Mouse (Mus musculus): Measurements from ENCODE around the gene Psmd5. TPM values are rescaled to one million over a fixed set of nuclear protein-coding genes. Genes with fewer than 3 reads are reported as not detected.
"Not testable (repeated sequence)": the region's sequence is repeated elsewhere in the genome, so short reads cannot be mapped to it uniquely, and the experiment has no call there.

The Psmd5 gene
- total RNA-seq, 4 experiments from 2014 or later, result 40.0 to 53.1 (median 45.1) TPM

GRCm38 (mm10) chr2:34827591-34827990, 47.2 kb downstream of the Psmd5 start:
- no peak for DNase-seq (ENCODE audit: low spot score in 2 of 2)

- DNase-seq (ENCODE audit: low spot score in 2 of 2), result no peak
Observed at GRCm38 (mm10) chr2:34826460-34827231, 48.1 kb downstream of the Psmd5 start.

GRCm38 (mm10) chr2:34825827-34826459, 48.8 kb downstream of the Psmd5 start, which contains the start of gene Fbxw2:
Gene Fbxw2 (minus strand): TSS chr2:34826311.
- peak; percentile 86 to 89 for DNase-seq (ENCODE audit: low spot score in 2 of 2)

- no peak for DNase-seq (ENCODE audit: low spot score in 2 of 2)
Observed at GRCm38 (mm10) chr2:34818492-34818891, 56.3 kb downstream of the Psmd5 start.

- DNase-seq (ENCODE audit: low spot score in 2 of 2), result not testable (repeated sequence)
Observed at GRCm38 (mm10) chr2:34815893-34816292, 58.9 kb downstream of the Psmd5 start.

- DNase-seq (ENCODE audit: low spot score in 2 of 2), result no peak
Observed at GRCm38 (mm10) chr2:34812706-34813105, 62.1 kb downstream of the Psmd5 start.

- no peak for DNase-seq (ENCODE audit: low spot score in 2 of 2)
Observed at GRCm38 (mm10) chr2:34810775-34811174, 64.0 kb downstream of the Psmd5 start.

- no peak for DNase-seq (ENCODE audit: low spot score in 2 of 2)
Observed at GRCm38 (mm10) chr2:34809568-34809967, 65.2 kb downstream of the Psmd5 start.

GRCm38 (mm10) chr2:34808057-34808456, 66.7 kb downstream of the Psmd5 start:
- DNase-seq (ENCODE audit: low spot score in 2 of 2), result no peak

- no peak for DNase-seq (ENCODE audit: low spot score in 2 of 2)
Observed at GRCm38 (mm10) chr2:34805364-34805950, 69.3 kb downstream of the Psmd5 start.

GRCm38 (mm10) chr2:34804815-34805214, 70.0 kb downstream of the Psmd5 start:
- no peak for DNase-seq (ENCODE audit: low spot score in 2 of 2)

GRCm38 (mm10) chr2:34804172-34804571, 70.6 kb downstream of the Psmd5 start:
- DNase-seq (ENCODE audit: low spot score in 2 of 2), result no peak

GRCm38 (mm10) chr2:34803746-34804145, 71.0 kb downstream of the Psmd5 start:
- DNase-seq (ENCODE audit: low spot score in 2 of 2), result no peak

- not testable (repeated sequence) for DNase-seq (ENCODE audit: low spot score in 2 of 2)
Observed at GRCm38 (mm10) chr2:34802565-34803245, 72.1 kb downstream of the Psmd5 start.

- DNase-seq (ENCODE audit: low spot score in 2 of 2), result peak; percentile 98 to 99
Observed at GRCm38 (mm10) chr2:34801516-34802482, 73.0 kb downstream of the Psmd5 start.

- DNase-seq (ENCODE audit: low spot score in 2 of 2), result no peak
Observed at GRCm38 (mm10) chr2:34800371-34800770, 74.4 kb downstream of the Psmd5 start.
